Mouse (Mus musculus) heart, postnatal 25 days (tissue): ENCODE results near the gene Catsperg1. TPM values are rescaled to one million over a fixed set of nuclear protein-coding genes. Genes with fewer than 3 reads are reported as not detected.
"Not testable (repeated sequence)": the region's sequence is repeated elsewhere in the genome, so short reads cannot be mapped to it uniquely, and the experiment has no call there.

ENCODE experiments used
- DNase-seq: peaks from one replicate; pipeline ENCODE4 v3.0.0; 2022; ENCODE audit warnings: low spot score
- intact Hi-C: fragments of 180-260 bp; cut with DNase I; formaldehyde crosslinking; loops from one replicate; pipeline ENCODE4 v1.15.1; 2025
- total RNA-seq, 2 experiments: library from RNA; stranded (reverse); gene quantifications; 2 replicates each; pipeline ENCODE4 v1.2.3; 2021

Catsperg1 gene
- under 1 TPM; 0.16 to 0.34 TPM for total RNA-seq

DNA sequence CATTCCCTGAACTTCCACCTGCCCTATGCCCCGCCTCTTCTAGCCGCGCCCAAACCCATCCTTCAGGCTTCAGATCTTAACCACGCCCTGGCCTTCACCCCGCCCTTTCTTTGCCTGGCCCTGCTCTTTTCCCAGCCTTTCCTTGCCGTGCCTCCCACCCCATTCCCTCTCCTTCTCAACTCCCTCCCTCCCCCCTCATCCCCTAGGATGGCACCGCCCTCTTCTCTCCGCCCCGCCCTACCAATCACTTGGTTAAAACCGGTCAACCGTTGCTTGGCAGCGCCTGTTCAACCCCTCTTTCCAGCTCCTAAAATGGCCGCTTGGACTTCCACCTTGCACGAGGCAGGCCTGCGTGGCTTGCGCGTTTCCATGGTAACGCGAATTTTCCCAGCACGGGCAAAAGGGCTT, at the start of gene Catsperg1:
Gene Catsperg1 (minus strand): TSS at position 361 of the 408 bp plus-strand sequence.
- intact Hi-C loops = no loop called here
- no peak for DNase-seq

DNA sequence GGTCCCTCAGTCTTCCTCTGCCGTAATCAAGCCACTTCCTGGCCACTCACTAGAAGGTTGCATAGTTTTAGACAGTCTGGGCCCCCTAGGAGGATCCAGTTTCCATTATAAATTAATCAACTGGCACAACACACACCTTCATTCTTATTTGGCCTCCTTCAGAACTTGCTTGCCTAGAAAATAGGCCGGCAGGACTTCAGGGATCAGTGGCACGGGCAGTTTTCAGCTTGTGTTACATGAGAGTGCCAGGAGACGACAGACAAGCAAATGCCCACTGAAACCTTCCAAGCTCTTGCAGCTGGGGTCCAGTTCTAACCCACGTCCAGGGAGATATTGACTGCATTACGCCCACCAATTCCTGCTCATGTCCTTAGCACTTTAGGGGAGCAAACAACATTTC, 48.3 kb upstream of the Catsperg1 start:
- DNase-seq = no peak
- intact Hi-C loops = no loop called here

DNA sequence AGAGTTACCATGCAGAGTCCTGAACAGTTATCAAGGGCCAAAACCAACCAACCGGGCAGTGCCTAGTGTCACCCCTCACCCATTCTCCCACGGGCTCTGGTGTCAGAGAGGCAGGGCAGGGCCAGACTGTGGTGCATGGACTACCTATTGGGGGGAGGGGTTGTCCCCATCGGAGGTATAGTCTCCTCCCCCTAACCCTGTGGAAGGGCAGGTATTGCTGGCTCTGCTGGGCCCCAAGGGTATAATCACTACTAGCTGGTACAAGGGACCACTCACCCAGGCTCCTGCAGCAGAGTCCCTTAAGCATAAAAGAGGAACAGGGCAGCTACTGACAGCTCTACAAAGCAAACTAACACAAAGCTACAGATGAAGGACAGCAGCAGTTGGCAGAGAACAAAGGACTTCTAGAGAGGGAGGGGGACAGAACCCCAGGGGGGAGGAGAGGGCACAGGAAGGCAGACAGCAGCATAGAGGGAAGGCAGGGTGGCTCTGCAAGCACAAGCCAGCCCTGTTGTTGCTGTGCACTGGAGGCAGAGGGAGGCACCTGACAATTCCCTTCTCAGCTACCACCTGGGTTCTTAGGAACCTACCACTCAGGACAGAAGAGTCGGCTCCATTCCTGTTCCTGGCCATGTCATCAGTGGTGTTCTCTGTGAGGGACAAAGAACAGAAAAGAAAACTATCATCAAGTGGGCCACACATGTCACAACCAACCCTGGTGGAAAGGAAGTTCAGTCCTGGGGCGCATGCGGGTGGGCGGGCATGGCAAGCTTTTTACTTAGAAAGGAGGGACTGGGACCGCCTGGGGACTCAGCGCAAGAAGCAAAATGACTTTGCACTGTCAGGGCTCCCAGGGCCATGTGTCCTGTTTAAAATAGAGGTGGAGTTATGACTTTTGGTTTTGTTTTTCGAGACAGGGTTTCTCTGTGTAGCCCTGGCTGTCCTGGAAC, 46.2 kb upstream of the Catsperg1 start:
- intact Hi-C loops = no loop called here
- DNase-seq = no peak

DNA sequence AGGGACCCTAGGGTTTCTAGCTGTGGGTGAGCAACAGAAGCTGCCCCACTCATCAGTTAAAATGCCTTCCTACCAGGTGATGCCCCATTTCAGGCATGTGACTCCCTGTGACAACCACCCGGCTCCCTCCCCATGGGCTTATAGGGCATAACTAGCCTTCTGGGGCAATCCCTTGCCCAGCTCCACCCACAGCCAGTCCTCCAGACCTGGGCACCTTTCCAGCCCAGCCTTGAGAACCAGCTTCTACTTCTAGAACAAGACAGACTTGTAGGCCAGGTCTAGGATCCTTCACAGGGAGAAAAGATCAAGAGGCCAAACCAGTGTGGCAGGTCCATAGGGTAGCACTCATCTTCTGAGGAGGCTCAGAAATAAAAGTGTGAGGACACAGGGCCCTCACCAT, 43.5 kb upstream of the Catsperg1 start:
- intact Hi-C loops = no loop called here
- DNase-seq = no peak

DNA sequence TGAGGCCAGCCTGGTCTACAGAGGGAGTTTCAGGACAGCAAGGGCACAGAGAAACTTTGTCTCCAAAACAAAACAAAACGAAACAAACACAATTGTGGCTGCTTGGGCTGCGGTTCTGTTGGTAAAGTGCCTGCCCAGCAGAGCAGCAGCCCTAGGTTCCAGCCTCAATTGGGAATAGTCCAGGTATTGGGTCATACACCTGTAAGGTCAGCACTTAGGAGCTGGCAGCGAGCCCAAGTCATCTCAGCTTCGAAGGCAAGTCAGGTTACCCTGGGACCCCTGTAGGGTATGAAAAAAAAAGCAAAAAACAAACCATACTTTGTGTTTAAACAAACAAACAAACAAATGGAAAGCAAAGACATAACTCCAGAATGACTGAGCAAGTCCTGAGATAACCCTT, 42.0 kb upstream of the Catsperg1 start:
- no peak for DNase-seq
- intact Hi-C loops = no loop called here

DNA sequence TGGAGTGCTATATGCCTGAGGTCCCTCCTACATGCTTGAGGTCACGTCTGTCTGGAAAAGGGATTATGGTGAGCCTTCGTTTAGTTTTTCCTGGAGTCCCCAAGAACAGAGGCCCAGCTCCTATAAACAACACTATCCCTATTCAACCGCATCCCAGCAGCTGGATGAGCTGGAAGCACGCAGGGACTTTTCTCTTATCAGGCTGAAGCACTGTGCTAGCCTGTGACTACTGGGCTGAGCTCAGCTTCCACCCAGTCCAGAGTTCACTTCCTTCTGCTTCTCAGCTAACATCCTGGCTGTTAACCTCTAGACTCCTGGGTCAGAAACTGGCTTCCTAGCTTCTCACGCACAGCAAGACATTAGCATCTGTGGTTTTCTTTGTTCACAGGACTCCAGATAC, 40.0 kb upstream of the Catsperg1 start:
- DNase-seq = no peak
- intact Hi-C loops = no loop called here

DNA sequence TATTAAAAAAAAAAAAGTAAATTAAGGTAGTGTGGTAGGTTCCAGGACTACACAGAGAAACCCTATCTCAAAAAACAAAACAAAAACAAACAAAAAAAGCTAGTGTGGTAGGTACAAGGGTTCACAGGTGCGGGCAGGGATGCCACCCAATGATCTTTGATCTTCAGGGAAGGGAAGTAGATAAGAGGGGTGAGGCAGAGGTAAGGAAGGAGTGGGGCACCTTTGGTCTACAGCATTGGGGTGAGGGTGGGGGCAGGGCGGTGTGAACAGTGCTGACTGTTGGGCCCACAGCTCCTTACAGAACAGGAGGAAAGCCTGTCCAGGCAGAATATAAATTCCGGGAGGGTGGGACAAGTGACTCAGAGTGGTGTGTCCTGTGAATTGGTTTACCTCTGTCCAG, 37.3 kb upstream of the Catsperg1 start:
- intact Hi-C loops = no loop called here

DNA sequence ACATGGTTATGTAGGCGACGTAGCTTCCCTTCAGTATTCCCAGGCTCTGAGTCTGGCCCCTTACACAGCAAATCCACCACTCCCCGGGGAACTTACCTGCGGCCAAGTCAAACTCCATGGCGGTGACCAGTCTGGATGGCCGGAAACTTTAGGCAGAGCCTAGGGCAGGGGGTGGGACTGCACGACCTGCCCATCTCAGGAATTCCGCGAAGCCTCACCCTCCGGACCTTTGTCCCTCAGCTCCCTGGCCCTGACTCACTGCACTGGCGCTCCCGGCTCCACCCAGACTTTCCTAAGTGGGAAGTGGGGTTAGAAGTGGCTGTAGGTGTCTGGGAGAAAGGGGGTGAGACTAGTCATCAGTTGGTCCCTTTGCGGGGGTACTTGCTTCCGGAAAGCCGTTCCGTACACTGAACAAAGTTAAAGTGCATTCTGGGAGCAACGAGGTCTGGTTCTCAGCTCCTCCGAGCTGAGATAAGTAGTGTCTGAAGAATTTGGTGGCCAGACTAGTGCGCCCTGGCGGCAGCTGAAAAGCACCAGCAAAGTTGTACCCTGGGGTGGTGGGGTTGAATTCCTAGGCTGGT, 34.5 kb upstream of the Catsperg1 start, which contains the start of gene 2200002D01Rik:
Gene 2200002D01Rik (minus strand): TSS at position 206 of the 581 bp plus-strand sequence.
- peak; percentile 34 for DNase-seq
- intact Hi-C loops = loop anchor here (5.0 kb wide), 2 partner anchors 34 to 121 kb away; partner anchors contain the start of genes Ryr1 and Spint2

More for the DNA sequence above, 37.3 kb upstream of the Catsperg1 start:
- no peak for DNase-seq

DNA sequence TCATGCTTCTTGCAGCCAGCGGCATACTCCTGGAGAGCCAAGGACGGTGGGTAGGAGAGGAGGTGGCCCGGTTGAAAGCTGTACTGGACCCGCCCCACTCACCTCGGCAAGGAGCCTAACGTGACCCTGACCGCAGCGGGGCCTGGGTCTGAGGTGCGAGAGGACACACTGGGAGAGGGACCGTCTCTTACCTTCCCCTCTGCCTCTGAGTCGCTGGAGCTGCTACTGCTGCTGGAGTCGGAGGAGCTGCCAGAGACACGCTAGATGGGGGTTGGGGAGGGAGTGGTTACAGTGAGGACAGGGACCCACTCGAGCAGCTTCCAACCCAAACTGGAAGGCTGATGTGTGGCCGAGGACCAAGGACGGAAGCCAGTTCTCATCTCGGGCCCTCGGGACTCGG, 33.9 kb upstream of the Catsperg1 start:
- intact Hi-C loops = loop anchor here (1.0 to 5.0 kb wide), 3 partner anchors 35 to 120 kb away; partner anchors contain the start of genes Ryr1 and Spint2
- DNase-seq = no peak

DNA sequence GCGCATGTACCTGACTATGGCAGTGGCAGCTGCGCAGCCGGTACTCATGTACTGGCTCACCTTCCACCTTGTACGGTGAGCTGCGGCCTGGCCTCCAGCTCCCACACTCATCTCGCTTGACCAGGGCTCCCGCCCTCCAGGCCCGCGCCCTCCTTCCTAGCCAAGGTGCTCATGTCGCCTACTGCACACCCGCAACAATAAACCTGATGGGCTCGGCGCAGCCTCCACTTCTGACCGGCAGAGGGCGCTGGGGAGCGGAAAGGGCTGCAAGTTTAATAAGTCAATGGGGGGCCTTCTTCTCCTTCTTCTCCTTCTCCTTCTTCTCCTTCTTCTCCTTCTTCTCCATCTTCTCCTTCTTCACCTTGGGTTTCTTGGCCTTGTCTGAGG, 33.5 kb upstream of the Catsperg1 start:
- DNase-seq = peak; percentile 53
- intact Hi-C loops = loop anchor here (1.0 to 5.0 kb wide), 3 partner anchors 35 to 120 kb away; partner anchors contain the start of genes Ryr1 and Spint2

DNA sequence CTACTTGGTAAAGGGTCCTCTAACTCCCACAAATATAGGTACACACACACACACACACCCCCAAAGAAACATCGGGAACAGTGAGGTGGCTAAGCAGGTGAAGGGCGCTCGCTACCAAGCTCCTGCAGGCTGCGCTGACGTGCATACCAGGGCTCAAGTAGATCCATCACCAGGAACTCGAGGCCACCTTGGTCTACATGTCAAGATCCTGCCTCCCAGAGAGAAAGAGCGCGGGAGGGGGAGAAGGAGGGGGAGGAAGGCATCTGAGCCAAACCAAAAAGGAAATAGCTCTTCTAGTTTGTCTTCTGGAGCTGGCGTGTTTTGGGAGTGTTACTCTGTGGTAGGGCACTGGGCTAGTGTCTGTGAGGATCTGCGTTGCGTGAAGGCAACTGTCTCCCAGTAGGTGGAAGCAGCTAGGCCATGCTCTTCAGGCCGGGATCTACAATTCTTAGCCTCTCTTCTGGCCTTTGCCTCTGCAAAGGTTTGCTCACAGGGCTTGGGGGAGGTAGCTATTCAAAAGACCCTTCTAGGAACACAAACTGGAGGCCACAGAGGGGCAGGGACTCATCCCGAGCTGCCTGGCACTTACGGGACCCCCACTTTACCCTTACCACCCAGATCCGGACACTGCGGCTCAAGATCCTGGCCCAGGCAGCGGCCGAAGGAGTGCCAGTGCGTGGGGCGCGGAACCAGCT, 32.9 kb upstream of the Catsperg1 start:
- DNase-seq = no peak
- intact Hi-C loops = loop anchor here (1.0 to 5.0 kb wide), 3 partner anchors 36 to 119 kb away; partner anchors contain the start of genes Ryr1 and Spint2

DNA sequence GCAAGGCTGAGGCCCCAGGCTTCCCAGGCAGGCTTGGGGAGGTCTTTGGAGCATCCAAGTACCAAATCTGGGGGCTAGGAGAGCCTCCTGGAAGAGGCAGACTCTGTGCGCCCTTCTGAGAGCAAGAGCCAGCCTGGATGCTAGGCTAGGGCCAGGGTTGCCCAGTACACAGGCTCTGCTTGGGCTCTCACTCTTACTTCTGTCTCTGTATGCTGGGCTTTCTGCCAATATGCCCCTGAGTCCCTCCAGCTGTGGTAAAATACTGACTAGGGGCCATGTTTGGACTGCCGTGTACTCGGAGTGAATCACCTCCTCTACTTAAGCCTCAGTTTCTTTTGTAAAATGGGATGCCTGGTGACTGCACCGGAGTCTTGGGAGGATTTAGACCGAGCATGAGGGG, 32.2 kb upstream of the Catsperg1 start:
- DNase-seq = no peak

DNA sequence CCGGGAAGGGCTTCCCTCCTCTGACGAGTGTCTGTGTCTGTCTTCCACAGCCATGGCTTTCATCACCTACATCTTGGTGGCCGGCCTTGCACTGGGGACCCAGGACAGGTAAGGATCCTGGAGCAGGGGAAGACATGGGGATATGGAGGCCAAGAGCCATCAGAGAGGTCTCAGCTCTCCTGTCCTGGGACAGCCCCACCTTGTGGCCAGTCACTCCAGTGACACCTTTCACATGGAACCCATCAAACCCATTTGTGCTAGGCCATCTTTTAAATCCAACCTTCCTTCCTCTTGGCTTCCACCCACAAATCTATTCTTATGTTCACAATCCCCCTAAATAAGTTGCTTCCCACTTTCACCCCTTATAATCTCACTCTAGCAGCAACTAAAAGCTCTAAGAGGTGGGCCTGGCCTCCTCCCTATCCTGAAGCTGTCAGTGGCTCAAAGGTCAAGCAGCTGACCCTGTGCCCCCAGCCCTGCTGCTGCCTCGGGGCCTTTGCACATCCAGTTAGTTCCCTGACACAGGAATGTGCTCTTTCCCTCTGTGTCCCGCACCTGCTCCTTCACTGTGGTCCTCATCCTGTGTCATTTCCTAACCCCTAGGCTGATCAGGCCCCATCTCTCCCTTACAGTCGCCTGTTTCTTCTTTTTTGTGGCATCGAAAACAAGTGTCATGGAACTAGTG, 31.0 kb upstream of the Catsperg1 start:
- intact Hi-C loops = loop anchor here (5.0 kb wide), 2 partner anchors 37 to 118 kb away; partner anchors contain the start of genes Ryr1 and Spint2
- no peak for DNase-seq

More for the DNA sequence above, 32.2 kb upstream of the Catsperg1 start:
- intact Hi-C loops = loop anchor here (5.0 kb wide), 2 partner anchors 36 to 119 kb away; partner anchors contain the start of genes Ryr1 and Spint2

DNA sequence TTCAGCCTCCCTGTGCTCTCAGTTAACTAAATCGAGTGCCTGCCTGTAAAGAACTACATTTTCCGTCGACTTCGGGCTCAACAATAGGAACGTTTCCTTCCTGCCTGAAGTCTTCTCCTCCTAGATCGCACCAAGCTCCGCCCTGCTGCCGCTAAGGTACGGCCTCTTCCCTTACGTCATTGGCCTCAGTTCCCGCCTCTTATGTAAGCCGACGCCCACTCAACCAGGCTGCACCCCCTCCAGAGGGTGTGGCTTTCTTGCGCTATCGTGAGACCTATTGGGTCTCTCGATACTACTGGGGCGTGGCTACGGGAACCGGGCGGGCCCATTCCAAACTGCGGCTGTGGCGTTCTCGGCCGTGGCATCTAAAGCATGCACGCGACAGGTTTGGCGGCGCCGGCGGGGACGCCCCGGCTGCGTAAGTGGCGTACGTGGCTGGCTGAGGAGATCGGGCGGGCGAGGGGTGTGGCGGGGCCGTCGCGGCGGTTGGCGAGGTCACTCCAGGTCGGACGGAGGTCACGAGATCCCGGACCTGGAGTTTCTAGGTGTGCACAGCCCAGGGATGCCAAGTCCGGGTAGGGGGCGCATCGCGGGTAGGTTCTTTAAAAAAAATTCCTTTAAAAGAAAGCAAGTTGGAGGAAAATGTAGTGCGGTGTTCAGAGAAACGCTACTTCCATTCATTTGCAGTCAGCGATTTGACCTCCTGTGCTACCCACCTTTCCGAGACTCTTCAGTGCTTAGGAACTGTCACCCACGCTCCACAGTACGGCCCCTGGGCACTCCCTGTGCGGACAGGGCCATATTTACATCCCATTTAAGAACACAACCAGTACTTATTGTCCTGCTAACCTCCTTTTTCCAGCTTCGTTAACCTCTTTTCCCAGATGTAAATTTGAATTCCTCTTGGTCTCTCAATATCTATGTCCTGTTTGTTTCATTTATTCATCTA, 24.5 kb upstream of the Catsperg1 start, which contains the start of gene Yif1b:
Gene Yif1b (plus strand): TSS at position 311 of the 949 bp plus-strand sequence.
- intact Hi-C loops = loop anchor here (2.0 to 10.0 kb wide), 2 partner anchors 57 to 253 kb away; partner anchors contain the start of genes Eif3k, Map4k1 and Psmd8
- DNase-seq = peak; percentile 97

DNA sequence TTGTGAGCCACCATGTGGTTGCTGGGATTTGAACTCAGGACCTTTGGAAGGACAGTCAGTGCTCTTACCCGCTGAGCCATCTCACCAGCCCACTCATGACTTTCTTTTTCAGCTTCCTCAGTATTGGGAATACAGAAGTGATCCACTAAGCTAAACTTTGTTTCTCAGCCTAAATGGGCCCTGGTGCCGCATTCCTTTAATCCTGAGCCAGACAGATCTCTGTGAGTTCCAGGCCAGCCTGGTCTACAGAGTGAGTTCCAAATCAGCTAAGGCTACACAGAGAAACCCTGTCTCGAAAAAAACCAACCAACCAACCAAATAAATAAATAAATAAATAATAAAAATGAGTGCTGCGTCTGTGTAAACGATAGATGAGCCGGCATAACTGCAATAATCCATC, 23.8 kb upstream of the Catsperg1 start:
- not testable (repeated sequence) for DNase-seq

DNA sequence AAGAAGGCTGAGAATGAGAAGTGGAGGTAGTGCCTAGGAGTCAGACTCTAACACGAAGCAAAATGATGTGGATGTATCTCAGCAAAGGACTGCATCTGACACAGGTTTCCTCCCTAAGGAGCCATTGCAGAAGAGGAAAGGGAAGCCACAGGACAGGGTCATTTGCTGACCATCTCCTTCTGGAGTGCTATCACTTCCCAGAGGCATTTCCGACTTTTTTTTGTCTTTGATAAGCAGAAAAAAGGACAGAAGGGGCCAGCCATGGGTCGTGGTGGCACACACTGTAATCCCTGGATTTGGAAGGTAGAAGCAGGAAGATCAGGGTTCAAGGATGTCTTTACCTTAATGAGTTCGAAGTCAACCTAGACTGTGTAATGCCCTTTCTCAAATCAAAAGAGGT, 22.8 kb upstream of the Catsperg1 start:
- intact Hi-C loops = loop anchor here (10.0 kb wide), 1 partner anchor 252 kb away; the partner anchor contains the start of genes Eif3k and Map4k1
- no peak for DNase-seq

More for the DNA sequence above, 23.8 kb upstream of the Catsperg1 start:
- intact Hi-C loops = loop anchor here (10.0 kb wide), 1 partner anchor 253 kb away; the partner anchor contains the start of genes Eif3k and Map4k1

DNA sequence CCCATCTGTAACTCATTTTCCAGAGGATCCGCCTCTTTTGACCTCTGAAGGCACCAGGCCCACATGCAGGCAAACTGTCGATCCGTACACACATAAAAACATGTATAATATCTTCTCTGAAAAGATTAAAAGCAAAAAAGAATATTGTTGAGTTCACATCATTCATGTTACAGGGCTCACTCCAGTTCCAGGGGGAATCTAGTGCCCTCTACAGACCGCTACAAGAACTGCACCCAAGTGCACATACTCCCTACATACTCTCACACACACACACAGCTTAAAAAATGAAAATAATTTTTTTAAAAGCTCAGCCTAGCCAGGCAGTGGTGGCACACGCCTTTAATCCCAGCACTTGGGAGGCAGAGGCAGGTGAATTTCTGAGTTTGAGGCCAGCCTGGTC, 20.8 kb upstream of the Catsperg1 start:
- DNase-seq = no peak
- intact Hi-C loops = loop anchor here (10.0 kb wide), 1 partner anchor 250 kb away; the partner anchor contains the start of genes Eif3k and Map4k1

DNA sequence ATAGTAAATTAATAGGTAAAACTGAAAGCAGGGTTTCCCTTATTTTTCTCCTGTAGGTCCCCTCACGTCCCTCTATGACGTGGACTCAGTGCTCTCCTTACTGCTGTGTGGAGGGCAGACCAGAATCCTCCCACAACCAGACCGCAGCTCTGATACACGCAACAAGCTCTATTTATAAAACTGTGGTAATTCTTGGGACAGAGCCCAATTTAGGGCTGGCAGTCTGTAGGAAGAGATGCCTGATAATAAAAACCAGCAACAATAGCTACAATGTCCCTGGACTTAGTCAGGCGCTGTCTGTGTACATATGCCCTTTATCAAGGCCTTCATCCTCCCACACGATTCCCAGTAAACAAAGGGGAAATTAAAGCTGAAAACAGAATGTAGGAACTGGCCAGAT, 19.9 kb upstream of the Catsperg1 start:
- intact Hi-C loops = loop anchor here (10.0 kb wide), 1 partner anchor 249 kb away; the partner anchor contains the start of genes Eif3k and Map4k1
- DNase-seq = no peak
